Mouse (Mus musculus): ENCODE measurements around the gene Fam189a2. TPM values are rescaled to one million over a fixed set of nuclear protein-coding genes. Genes with fewer than 3 reads are reported as not detected.

Fam189a2 gene
- total RNA-seq, 4 experiments from 2014 or later = 21.5 to 31.0 (median 28.2) TPM

GRCm38 (mm10) chr19:23972881-23973649, 57.8 kb downstream of the Fam189a2 start:
- DNase-seq (ENCODE audit: low spot score in 2 of 2) = peak; percentile 67 to 80

- DNase-seq (ENCODE audit: low spot score in 2 of 2) = no peak
These were observed 59.4 kb downstream of the Fam189a2 start for GRCm38 (mm10) chr19:23971391-23971790.

GRCm38 (mm10) chr19:23970374-23970773, 60.4 kb downstream of the Fam189a2 start:
- DNase-seq (ENCODE audit: low spot score in 2 of 2) = no peak

GRCm38 (mm10) chr19:23968862-23969225, 62.0 kb downstream of the Fam189a2 start:
- no peak for DNase-seq (ENCODE audit: low spot score in 2 of 2)

- no peak for DNase-seq (ENCODE audit: low spot score in 2 of 2)
These were observed 62.5 kb downstream of the Fam189a2 start for GRCm38 (mm10) chr19:23968125-23968861.

GRCm38 (mm10) chr19:23967156-23967555, 63.7 kb downstream of the Fam189a2 start:
- peak; percentile 41 to 64 for DNase-seq (ENCODE audit: low spot score in 2 of 2)

- DNase-seq (ENCODE audit: low spot score in 2 of 2) = no peak
These were observed 64.4 kb downstream of the Fam189a2 start for GRCm38 (mm10) chr19:23966376-23966775.

- no peak for DNase-seq (ENCODE audit: low spot score in 2 of 2)
These were observed 66.4 kb downstream of the Fam189a2 start for GRCm38 (mm10) chr19:23964401-23964910.

GRCm38 (mm10) chr19:23961516-23961915, 69.3 kb downstream of the Fam189a2 start:
- DNase-seq (ENCODE audit: low spot score in 2 of 2) = peak in 1 of 2 experiments; percentile 24

GRCm38 (mm10) chr19:23960831-23961447, 69.9 kb downstream of the Fam189a2 start:
- no peak for DNase-seq (ENCODE audit: low spot score in 2 of 2)

- no peak for DNase-seq (ENCODE audit: low spot score in 2 of 2)
These were observed 70.5 kb downstream of the Fam189a2 start for GRCm38 (mm10) chr19:23960275-23960674.

- DNase-seq (ENCODE audit: low spot score in 2 of 2) = no peak
These were observed 70.9 kb downstream of the Fam189a2 start for GRCm38 (mm10) chr19:23959870-23960269.

- no peak for DNase-seq (ENCODE audit: low spot score in 2 of 2)
These were observed 71.9 kb downstream of the Fam189a2 start for GRCm38 (mm10) chr19:23958925-23959324.

GRCm38 (mm10) chr19:23957563-23957962, 73.3 kb downstream of the Fam189a2 start:
- no peak for DNase-seq (ENCODE audit: low spot score in 2 of 2)

GRCm38 (mm10) chr19:23956299-23956975, 74.4 kb downstream of the Fam189a2 start:
- DNase-seq (ENCODE audit: low spot score in 2 of 2) = no peak

- no peak for DNase-seq (ENCODE audit: low spot score in 2 of 2)
These were observed 75.4 kb downstream of the Fam189a2 start for GRCm38 (mm10) chr19:23955461-23955860.

- no peak for DNase-seq (ENCODE audit: low spot score in 2 of 2)
These were observed 82.4 kb downstream of the Fam189a2 start for GRCm38 (mm10) chr19:23948301-23949000.

GRCm38 (mm10) chr19:23947871-23948270, 82.9 kb downstream of the Fam189a2 start:
- DNase-seq (ENCODE audit: low spot score in 2 of 2) = no peak

- no peak for DNase-seq (ENCODE audit: low spot score in 2 of 2)
These were observed 84.1 kb downstream of the Fam189a2 start for GRCm38 (mm10) chr19:23946751-23947150.

GRCm38 (mm10) chr19:23946026-23946685, 84.7 kb downstream of the Fam189a2 start:
- no peak for DNase-seq (ENCODE audit: low spot score in 2 of 2)
